Mouse (Mus musculus): ENCODE measurements around the gene Ntn1. TPM values are rescaled to one million over a fixed set of nuclear protein-coding genes. Genes with fewer than 3 reads are reported as not detected.

Ntn1 gene
- polyA plus RNA-seq (2012; rRNA removed) = 31.4 and 62.8 TPM in 2 replicates

GRCm38 (mm10) chr11:68400727-68401219 is at the start of gene Ntn1:
Ntn1 (minus strand) TSS chr11:68400823.
- TF ChIP-seq POLR2A (IDR thresholded peaks at IDR 0.05; ENCODE audit: borderline replicate concordance, extremely low read depth, insufficient read depth, insufficient read length, poor library complexity, severe bottlenecking) = no peak
- TF ChIP-seq CTCF (IDR thresholded peaks at IDR 0.05; ENCODE audit: borderline replicate concordance, extremely low read depth, insufficient read depth, insufficient read length) = no peak
- no peak for DNase-seq (ENCODE audit: low read depth)

GRCm38 (mm10) chr11:68448356-68448755 is 47.7 kb upstream of the Ntn1 start:
- TF ChIP-seq POLR2A (IDR thresholded peaks at IDR 0.05; ENCODE audit: borderline replicate concordance, extremely low read depth, insufficient read depth, insufficient read length, poor library complexity, severe bottlenecking) (no peak), CTCF (IDR thresholded peaks at IDR 0.05; ENCODE audit: borderline replicate concordance, extremely low read depth, insufficient read depth, insufficient read length) (no peak)
- no peak for DNase-seq (ENCODE audit: low read depth)

GRCm38 (mm10) chr11:68447242-68447641 is 46.6 kb upstream of the Ntn1 start:
- TF ChIP-seq POLR2A (IDR thresholded peaks at IDR 0.05; ENCODE audit: borderline replicate concordance, extremely low read depth, insufficient read depth, insufficient read length, poor library complexity, severe bottlenecking) (no peak), CTCF (IDR thresholded peaks at IDR 0.05; ENCODE audit: borderline replicate concordance, extremely low read depth, insufficient read depth, insufficient read length) (no peak)
- DNase-seq (ENCODE audit: low read depth) = no peak

GRCm38 (mm10) chr11:68446547-68446946 is 45.9 kb upstream of the Ntn1 start:
- TF ChIP-seq CTCF (IDR thresholded peaks at IDR 0.05; ENCODE audit: borderline replicate concordance, extremely low read depth, insufficient read depth, insufficient read length) = no peak
- no peak for DNase-seq (ENCODE audit: low read depth)

GRCm38 (mm10) chr11:68445901-68446300 is 45.3 kb upstream of the Ntn1 start:
- no peak for TF ChIP-seq POLR2A (IDR thresholded peaks at IDR 0.05; ENCODE audit: borderline replicate concordance, extremely low read depth, insufficient read depth, insufficient read length, poor library complexity, severe bottlenecking)
- no peak for TF ChIP-seq CTCF (IDR thresholded peaks at IDR 0.05; ENCODE audit: borderline replicate concordance, extremely low read depth, insufficient read depth, insufficient read length)
- DNase-seq (ENCODE audit: low read depth) = no peak

GRCm38 (mm10) chr11:68442983-68443638 is 42.5 kb upstream of the Ntn1 start:
- DNase-seq (ENCODE audit: low read depth) = no peak

GRCm38 (mm10) chr11:68442346-68442745 is 41.7 kb upstream of the Ntn1 start:
- TF ChIP-seq CTCF (IDR thresholded peaks at IDR 0.05; ENCODE audit: borderline replicate concordance, extremely low read depth, insufficient read depth, insufficient read length) (no peak), POLR2A (IDR thresholded peaks at IDR 0.05; ENCODE audit: borderline replicate concordance, extremely low read depth, insufficient read depth, insufficient read length, poor library complexity, severe bottlenecking) (no peak)
- DNase-seq (ENCODE audit: low read depth) = no peak

More at GRCm38 (mm10) chr11:68442983-68443638, 42.5 kb upstream of the Ntn1 start:
- no peak for TF ChIP-seq POLR2A (IDR thresholded peaks at IDR 0.05; ENCODE audit: borderline replicate concordance, extremely low read depth, insufficient read depth, insufficient read length, poor library complexity, severe bottlenecking)
- no peak for TF ChIP-seq CTCF (IDR thresholded peaks at IDR 0.05; ENCODE audit: borderline replicate concordance, extremely low read depth, insufficient read depth, insufficient read length)

GRCm38 (mm10) chr11:68440965-68441364 is 40.3 kb upstream of the Ntn1 start:
- TF ChIP-seq CTCF (IDR thresholded peaks at IDR 0.05; ENCODE audit: borderline replicate concordance, extremely low read depth, insufficient read depth, insufficient read length) = no peak
- TF ChIP-seq POLR2A (IDR thresholded peaks at IDR 0.05; ENCODE audit: borderline replicate concordance, extremely low read depth, insufficient read depth, insufficient read length, poor library complexity, severe bottlenecking) = no peak
- no peak for DNase-seq (ENCODE audit: low read depth)

- TF ChIP-seq POLR2A (IDR thresholded peaks at IDR 0.05; ENCODE audit: borderline replicate concordance, extremely low read depth, insufficient read depth, insufficient read length, poor library complexity, severe bottlenecking) (no peak), CTCF (IDR thresholded peaks at IDR 0.05; ENCODE audit: borderline replicate concordance, extremely low read depth, insufficient read depth, insufficient read length) (no peak)
Measured at GRCm38 (mm10) chr11:68440100-68440499, 39.5 kb upstream of the Ntn1 start.

GRCm38 (mm10) chr11:68436376-68436775 is 35.8 kb upstream of the Ntn1 start:
- no peak for DNase-seq (ENCODE audit: low read depth)
- TF ChIP-seq POLR2A (IDR thresholded peaks at IDR 0.05; ENCODE audit: borderline replicate concordance, extremely low read depth, insufficient read depth, insufficient read length, poor library complexity, severe bottlenecking) (no peak), CTCF (IDR thresholded peaks at IDR 0.05; ENCODE audit: borderline replicate concordance, extremely low read depth, insufficient read depth, insufficient read length) (no peak)

More at GRCm38 (mm10) chr11:68440100-68440499, 39.5 kb upstream of the Ntn1 start:
- no peak for DNase-seq (ENCODE audit: low read depth)

- no peak for TF ChIP-seq CTCF (IDR thresholded peaks at IDR 0.05; ENCODE audit: borderline replicate concordance, extremely low read depth, insufficient read depth, insufficient read length)
- TF ChIP-seq POLR2A (IDR thresholded peaks at IDR 0.05; ENCODE audit: borderline replicate concordance, extremely low read depth, insufficient read depth, insufficient read length, poor library complexity, severe bottlenecking) = no peak
- DNase-seq (ENCODE audit: low read depth) = no peak
Measured at GRCm38 (mm10) chr11:68435601-68436000, 35.0 kb upstream of the Ntn1 start.

- no peak for TF ChIP-seq POLR2A (IDR thresholded peaks at IDR 0.05; ENCODE audit: borderline replicate concordance, extremely low read depth, insufficient read depth, insufficient read length, poor library complexity, severe bottlenecking)
- no peak for TF ChIP-seq CTCF (IDR thresholded peaks at IDR 0.05; ENCODE audit: borderline replicate concordance, extremely low read depth, insufficient read depth, insufficient read length)
- DNase-seq (ENCODE audit: low read depth) = no peak
Measured at GRCm38 (mm10) chr11:68434697-68435096, 34.1 kb upstream of the Ntn1 start.
